Mouse (Mus musculus): ENCODE measurements around the gene Galnt11. TPM values are rescaled to one million over a fixed set of nuclear protein-coding genes. Genes with fewer than 3 reads are reported as not detected.

The Galnt11 gene
- polyA plus RNA-seq, 1 experiment: 8.7 TPM

GRCm38 (mm10) chr5:25283988-25284387 is 62.3 kb downstream of the Galnt11 start:
- H3K27me3 ChIP-seq (ENCODE audit: control insufficient read depth, insufficient read depth, insufficient read length): no peaks in the 10 kb centered on the region
- no peaks in the 10 kb centered on the region for H3K79me2 ChIP-seq (ENCODE audit: control insufficient read depth, insufficient read depth)
- TF ChIP-seq TCF12 (IDR thresholded peaks at IDR 0.05; ENCODE audit: insufficient read depth, poor library complexity, severe bottlenecking) (no peak), MYOG (IDR thresholded peaks at IDR 0.05; ENCODE audit: control insufficient read depth in 1 of 3, insufficient read depth in 1 of 3, insufficient read length in 2 of 3, low read depth in 2 of 3) (no peak), TCF3 (IDR thresholded peaks at IDR 0.05; ENCODE audit: insufficient read length, low read depth) (no peak), POLR2AphosphoS2 (IDR thresholded peaks at IDR 0.05; ENCODE audit: insufficient read length, low read depth) (no peak), SRF (IDR thresholded peaks at IDR 0.05; ENCODE audit: control insufficient read depth, insufficient read length, low read depth) (no peak), POLR2A (IDR thresholded peaks at IDR 0.05; ENCODE audit: insufficient read length, low read depth) (no peak), REST (IDR thresholded peaks at IDR 0.05; ENCODE audit: insufficient read depth, insufficient read length) (no peak), USF1 (IDR thresholded peaks at IDR 0.05; ENCODE audit: low read depth) (no peak), MAX (IDR thresholded peaks at IDR 0.05; ENCODE audit: low read depth) (no peak), MYOD1 (IDR thresholded peaks at IDR 0.05; ENCODE audit: control insufficient read depth in 1 of 3, insufficient read length in 2 of 3, low read depth in 2 of 3) (no peak), E2F4 (IDR thresholded peaks at IDR 0.05; ENCODE audit: insufficient read depth) (no peak), CEBPB (IDR thresholded peaks at IDR 0.05; ENCODE audit: insufficient read depth, poor library complexity, severe bottlenecking) (no peak)
- no peak overlapping the region for H3ac ChIP-seq (ENCODE audit: control insufficient read depth, insufficient read length)
- H3K36me3 ChIP-seq (ENCODE audit: control insufficient read depth, insufficient read depth): peaks cover 27% of the 10 kb centered on the region
- no peak overlapping the region for H3K4me2 ChIP-seq (ENCODE audit: low read depth)
- H3K4me3 ChIP-seq: no peak overlapping the region

GRCm38 (mm10) chr5:25296830-25297229 is 75.1 kb downstream of the Galnt11 start:
- Histone ChIP-seq H3K4me3 (no peak overlapping the region), H3ac (ENCODE audit: control insufficient read depth, insufficient read length) (no peak overlapping the region), H3K36me3 (ENCODE audit: control insufficient read depth, insufficient read depth) (peaks cover 25% of the 10 kb centered on the region), H3K4me2 (ENCODE audit: low read depth) (no peak overlapping the region), H3K79me2 (ENCODE audit: control insufficient read depth, insufficient read depth) (no peaks in the 10 kb centered on the region), H3K27me3 (ENCODE audit: control insufficient read depth, insufficient read depth, insufficient read length) (no peaks in the 10 kb centered on the region)
- TF ChIP-seq MYOG (IDR thresholded peaks at IDR 0.05; ENCODE audit: control insufficient read depth in 1 of 3, insufficient read depth in 1 of 3, insufficient read length in 2 of 3, low read depth in 2 of 3) (no peak), MAX (IDR thresholded peaks at IDR 0.05; ENCODE audit: low read depth) (no peak), SRF (IDR thresholded peaks at IDR 0.05; ENCODE audit: control insufficient read depth, insufficient read length, low read depth) (no peak), TCF12 (IDR thresholded peaks at IDR 0.05; ENCODE audit: insufficient read depth, poor library complexity, severe bottlenecking) (no peak), E2F4 (IDR thresholded peaks at IDR 0.05; ENCODE audit: insufficient read depth) (no peak), MYOD1 (IDR thresholded peaks at IDR 0.05; ENCODE audit: control insufficient read depth in 1 of 3, insufficient read length in 2 of 3, low read depth in 2 of 3) (no peak), REST (IDR thresholded peaks at IDR 0.05; ENCODE audit: insufficient read depth, insufficient read length) (no peak), POLR2AphosphoS2 (IDR thresholded peaks at IDR 0.05; ENCODE audit: insufficient read length, low read depth) (no peak), TCF3 (IDR thresholded peaks at IDR 0.05; ENCODE audit: insufficient read length, low read depth) (no peak), CEBPB (IDR thresholded peaks at IDR 0.05; ENCODE audit: insufficient read depth, poor library complexity, severe bottlenecking) (no peak), POLR2A (IDR thresholded peaks at IDR 0.05; ENCODE audit: insufficient read length, low read depth) (no peak), USF1 (IDR thresholded peaks at IDR 0.05; ENCODE audit: low read depth) (no peak)

GRCm38 (mm10) chr5:25310226-25310625 is 88.5 kb downstream of the Galnt11 start:
- no peak overlapping the region for H3ac ChIP-seq (ENCODE audit: control insufficient read depth, insufficient read length)
- no peaks in the 10 kb centered on the region for H3K79me2 ChIP-seq (ENCODE audit: control insufficient read depth, insufficient read depth)
- no peak overlapping the region for H3K4me2 ChIP-seq (ENCODE audit: low read depth)
- H3K36me3 ChIP-seq (ENCODE audit: control insufficient read depth, insufficient read depth): peaks cover 22% of the 10 kb centered on the region
- no peak overlapping the region for H3K4me3 ChIP-seq
- H3K27me3 ChIP-seq (ENCODE audit: control insufficient read depth, insufficient read depth, insufficient read length): no peaks in the 10 kb centered on the region
- TF ChIP-seq CEBPB (IDR thresholded peaks at IDR 0.05; ENCODE audit: insufficient read depth, poor library complexity, severe bottlenecking) (no peak), MYOD1 (IDR thresholded peaks at IDR 0.05; ENCODE audit: control insufficient read depth in 1 of 3, insufficient read length in 2 of 3, low read depth in 2 of 3) (no peak), MAX (IDR thresholded peaks at IDR 0.05; ENCODE audit: low read depth) (no peak), USF1 (IDR thresholded peaks at IDR 0.05; ENCODE audit: low read depth) (no peak), TCF3 (IDR thresholded peaks at IDR 0.05; ENCODE audit: insufficient read length, low read depth) (no peak), MYOG (IDR thresholded peaks at IDR 0.05; ENCODE audit: control insufficient read depth in 1 of 3, insufficient read depth in 1 of 3, insufficient read length in 2 of 3, low read depth in 2 of 3) (no peak), POLR2AphosphoS2 (IDR thresholded peaks at IDR 0.05; ENCODE audit: insufficient read length, low read depth) (no peak), E2F4 (IDR thresholded peaks at IDR 0.05; ENCODE audit: insufficient read depth) (no peak), SRF (IDR thresholded peaks at IDR 0.05; ENCODE audit: control insufficient read depth, insufficient read length, low read depth) (no peak), REST (IDR thresholded peaks at IDR 0.05; ENCODE audit: insufficient read depth, insufficient read length) (no peak), POLR2A (IDR thresholded peaks at IDR 0.05; ENCODE audit: insufficient read length, low read depth) (no peak), TCF12 (IDR thresholded peaks at IDR 0.05; ENCODE audit: insufficient read depth, poor library complexity, severe bottlenecking) (no peak)

- no peak overlapping the region for H3K4me2 ChIP-seq (ENCODE audit: low read depth)
- no peak for TF ChIP-seq CEBPB (IDR thresholded peaks at IDR 0.05; ENCODE audit: insufficient read depth, poor library complexity, severe bottlenecking)
- no peak for TF ChIP-seq MAX (IDR thresholded peaks at IDR 0.05; ENCODE audit: low read depth)
- no peak for TF ChIP-seq REST (IDR thresholded peaks at IDR 0.05; ENCODE audit: insufficient read depth, insufficient read length)
- no peak for TF ChIP-seq SRF (IDR thresholded peaks at IDR 0.05; ENCODE audit: control insufficient read depth, insufficient read length, low read depth)
- TF ChIP-seq E2F4 (IDR thresholded peaks at IDR 0.05; ENCODE audit: insufficient read depth): no peak
- TF ChIP-seq TCF12 (IDR thresholded peaks at IDR 0.05; ENCODE audit: insufficient read depth, poor library complexity, severe bottlenecking): no peak
- no peak for TF ChIP-seq MYOD1 (IDR thresholded peaks at IDR 0.05; ENCODE audit: control insufficient read depth in 1 of 3, insufficient read length in 2 of 3, low read depth in 2 of 3)
- TF ChIP-seq USF1 (IDR thresholded peaks at IDR 0.05; ENCODE audit: low read depth): no peak
- TF ChIP-seq POLR2AphosphoS2 (IDR thresholded peaks at IDR 0.05; ENCODE audit: insufficient read length, low read depth): no peak
- no peak for TF ChIP-seq MYOG (IDR thresholded peaks at IDR 0.05; ENCODE audit: control insufficient read depth in 1 of 3, insufficient read depth in 1 of 3, insufficient read length in 2 of 3, low read depth in 2 of 3)
- no peak for TF ChIP-seq TCF3 (IDR thresholded peaks at IDR 0.05; ENCODE audit: insufficient read length, low read depth)
- TF ChIP-seq POLR2A (IDR thresholded peaks at IDR 0.05; ENCODE audit: insufficient read length, low read depth): no peak
- no peak overlapping the region for H3ac ChIP-seq (ENCODE audit: control insufficient read depth, insufficient read length)
- no peaks in the 10 kb centered on the region for H3K27me3 ChIP-seq (ENCODE audit: control insufficient read depth, insufficient read depth, insufficient read length)
- no peak overlapping the region for H3K4me3 ChIP-seq
- H3K79me2 ChIP-seq (ENCODE audit: control insufficient read depth, insufficient read depth): no peaks in the 10 kb centered on the region
- H3K36me3 ChIP-seq (ENCODE audit: control insufficient read depth, insufficient read depth): peaks cover 15% of the 10 kb centered on the region
Measured at GRCm38 (mm10) chr5:25313881-25314280, 92.2 kb downstream of the Galnt11 start.

Other genes with a start within 250 kb of the Galnt11 start
- gene Prkag2, start 121.3 kb upstream of the Galnt11 start, polyA plus RNA-seq (2012; fragmentation: generic; extraction: Trizol): 5.8 TPM
- gene Galntl5, start 40.4 kb upstream of the Galnt11 start, polyA plus RNA-seq (2012; fragmentation: generic; extraction: Trizol): not detected
- gene E130116L18Rik, start 1.2 kb downstream of the Galnt11 start, polyA plus RNA-seq (2012; fragmentation: generic; extraction: Trizol): not detected